Mouse (Mus musculus) heart, embryonic 14.5 days (tissue): ENCODE measurements at regions not wholly inside any gene's neighbourhood (a gene's known extent, or its start where the extent isn't known, plus 50 kb on each side); places are given as distances from the start of the nearest gene placed in this dataset.
A peak's percentile ranks its signal among the peaks of the same experiment; 100 is the strongest.

Source experiments
- ATAC-seq: fragments of 200-750 bp; cut with Nextera tagmentation; 2 replicates; pipeline ENCODE4 v1.8.0; 2017; ENCODE audit warnings: low read depth, moderate TSS enrichment; ENCODE audit not compliant: insufficient number of reproducible peaks, insufficient read depth, low FRiP score
- H3K27ac ChIP-seq, 2 experiments: fragments of 200-500 bp in 1 of 2; fragments of 300-500 bp in 1 of 2; sonication (generic) in 1 of 2; replicated peaks in 1 of 2; 2 replicates each; pipeline ENCODE4 v1.5.1; 2012 to 2014; ENCODE audit warnings: low read depth in 2 of 2, low read length in 2 of 2, control low read depth in 1 of 2, mild to moderate bottlenecking in 1 of 2, mixed read lengths in 1 of 2; ENCODE audit not compliant: control insufficient read depth in 1 of 2, insufficient read depth in 1 of 2
- H3K27me3 ChIP-seq: fragments of 300-500 bp; sonication (generic); 2 replicates; pipeline ENCODE4 v1.6.1; 2014; ENCODE audit warnings: mild to moderate bottlenecking, low read length, control low read depth; ENCODE audit not compliant: control insufficient read depth, insufficient read depth
- H3K36me3 ChIP-seq: fragments of 300-500 bp; sonication (generic); 2 replicates; pipeline ENCODE4 v1.6.1; 2014; ENCODE audit warnings: mild to moderate bottlenecking, control low read depth, low read length, mixed read lengths; ENCODE audit not compliant: control insufficient read depth, insufficient read depth
- H3K4me1 ChIP-seq, 2 experiments: fragments of 200-500 bp in 1 of 2; fragments of 300-500 bp in 1 of 2; sonication (generic) in 1 of 2; 2 replicates each; pipeline ENCODE4 v1.6.1; 2012 to 2014; ENCODE audit warnings: low read length in 2 of 2, control low read depth in 1 of 2, mixed read lengths in 1 of 2; ENCODE audit not compliant: control insufficient read depth in 2 of 2, insufficient read depth in 2 of 2
- H3K4me2 ChIP-seq: fragments of 300-500 bp; sonication (generic); 2 replicates; pipeline ENCODE4 v1.6.1; 2014; ENCODE audit warnings: mild to moderate bottlenecking, low read length
- H3K4me3 ChIP-seq, 2 experiments: fragments of 200-500 bp in 1 of 2; fragments of 300-500 bp in 1 of 2; sonication (generic) in 1 of 2; 2 replicates each; pipeline ENCODE4 v1.5.1; 2012 to 2014; ENCODE audit warnings: low read length in 2 of 2, mild to moderate bottlenecking in 2 of 2, control low read depth in 1 of 2, low read depth in 1 of 2, moderate library complexity in 1 of 2; ENCODE audit not compliant: control insufficient read depth in 1 of 2, insufficient read depth in 1 of 2
- H3K9ac ChIP-seq: fragments of 300-500 bp; sonication (generic); 2 replicates; pipeline ENCODE4 v1.6.1; 2014; ENCODE audit warnings: mild to moderate bottlenecking, low read length
- H3K9me3 ChIP-seq: fragments of 300-500 bp; sonication (generic); 2 replicates; pipeline ENCODE4 v1.6.1; 2016; ENCODE audit warnings: low read length, control low read depth; ENCODE audit not compliant: control insufficient read depth
- WGBS: fragments of 180-500 bp; shearing (Covaris S2); extraction: QIAGEN DNeasy Blood & Tissue Kit; methylation state at CpG from one replicate; pipeline ENCODE4 v1.1.7; 2014; 5-methylcytosine and 5-hydroxymethylcytosine counted together

DNA sequence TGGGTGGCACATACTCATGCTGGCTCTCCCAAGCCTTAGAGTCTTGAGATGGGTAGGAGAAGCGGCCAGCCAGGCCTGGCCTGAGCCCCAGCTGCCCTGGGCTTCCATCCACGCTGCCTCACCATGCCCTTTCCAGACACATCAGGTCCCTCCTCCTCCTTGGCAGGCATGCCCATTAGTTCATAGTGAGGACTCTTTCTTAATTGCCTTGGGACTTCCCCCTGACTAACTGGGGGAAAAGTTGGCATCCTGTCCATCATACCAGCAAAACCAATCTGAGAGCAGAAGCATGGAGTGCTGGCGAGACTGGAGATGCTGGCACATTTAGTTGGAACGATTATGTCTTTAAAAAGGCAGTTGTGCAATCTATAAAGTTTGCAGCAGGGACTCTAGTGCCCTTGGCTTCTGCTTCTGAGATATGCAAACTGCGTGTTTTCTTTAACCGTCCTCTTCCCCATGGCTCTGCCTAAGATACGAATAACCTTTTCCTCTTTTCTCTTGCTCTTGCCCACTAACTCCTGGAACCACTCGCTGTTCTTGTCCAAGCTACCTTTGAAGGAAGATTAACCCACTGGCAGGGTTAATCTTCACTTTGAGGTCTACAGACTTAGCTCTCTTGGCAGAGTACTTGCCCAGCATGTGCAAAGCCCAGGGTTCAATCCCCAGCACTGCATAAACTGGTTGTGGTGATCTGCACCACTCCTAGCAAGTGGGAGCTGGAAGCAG is 62.2 kb upstream of the Tle3 start:
- Histone ChIP-seq H3K4me3 (no peak overlapping the region), H3K36me3 (no peaks in the 10 kb centered on the region), H3K4me1 (peaks cover 5 to 7% of the 10 kb centered on the region in 2 experiments; a peak in 3 of 4 replicates), H3K9ac (no peak overlapping the region), H3K27ac (no peak overlapping the region), H3K27me3 (peaks cover 92% of the 10 kb centered on the region), H3K4me2 (no peak overlapping the region), H3K9me3 (no peaks in the 10 kb centered on the region)
- whole genome bisulfite sequencing, result 82% methylated on average over 8 of the region's 8 CpGs
- no peak for ATAC-seq

GRCm38 (mm10) chr9:61310574-61310973 is 61.6 kb upstream of the Tle3 start:
- Histone ChIP-seq H3K4me3 (no peak overlapping the region), H3K27me3 (peaks cover 92% of the 10 kb centered on the region), H3K4me2 (no peak overlapping the region), H3K4me1 (peaks cover 11 to 13% of the 10 kb centered on the region in 2 experiments; a peak in 3 of 4 replicates), H3K9ac (no peak overlapping the region), H3K27ac (no peak overlapping the region), H3K36me3 (no peaks in the 10 kb centered on the region), H3K9me3 (no peaks in the 10 kb centered on the region)
- ATAC-seq, result no peak
- WGBS, result 34% methylated on average over 5 of the region's 5 CpGs

DNA sequence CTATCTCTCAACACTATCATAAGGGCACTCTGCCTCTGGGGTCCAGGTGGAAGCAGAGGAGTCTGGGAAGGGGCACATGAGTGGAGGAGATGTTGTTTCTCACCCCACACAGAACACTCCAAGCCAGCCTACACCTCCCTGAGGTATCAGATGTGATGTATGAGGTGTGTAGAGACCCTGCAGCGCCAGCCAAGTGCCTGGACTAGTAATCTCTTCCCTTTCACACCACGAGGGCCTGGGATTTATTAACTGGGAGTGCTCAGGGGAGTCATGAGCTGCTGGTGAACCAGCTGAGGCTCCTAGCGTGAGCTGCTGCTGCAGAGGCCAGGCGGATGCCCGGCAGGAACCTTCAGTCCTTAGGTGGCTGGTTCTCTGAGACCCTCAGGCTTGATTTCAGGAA is 60.6 kb upstream of the Tle3 start:
- Histone ChIP-seq H3K27me3 (peaks cover 92% of the 10 kb centered on the region), H3K4me3 (no peak overlapping the region), H3K4me2 (no peak overlapping the region), H3K36me3 (no peaks in the 10 kb centered on the region), H3K9me3 (no peaks in the 10 kb centered on the region), H3K27ac (no peak overlapping the region), H3K4me1 (peaks cover 17 to 20% of the 10 kb centered on the region in 2 experiments; a peak in 3 of 4 replicates), H3K9ac (no peak overlapping the region)
- ATAC-seq, result no peak
- WGBS, result 35% methylated on average over 5 of the region's 5 CpGs

GRCm38 (mm10) chr9:61314630-61315179 is 57.5 kb upstream of the Tle3 start:
- no peak for ATAC-seq
- no peak overlapping the region for H3K9ac ChIP-seq
- no peak overlapping the region for H3K4me3 ChIP-seq
- WGBS, result 51% methylated on average over 6 of the region's 6 CpGs
- H3K4me2 ChIP-seq, result no peak overlapping the region
- no peaks in the 10 kb centered on the region for H3K36me3 ChIP-seq
- H3K4me1 ChIP-seq, result peaks cover 17 to 20% of the 10 kb centered on the region in 2 experiments; a peak in 3 of 4 replicates
- peaks cover 100% of the 10 kb centered on the region for H3K27me3 ChIP-seq
- 0 out of 4 replicates have a peak overlapping the region, but pooled peaks of 1 of the 2 experiments have one; percentile 41 for H3K27ac ChIP-seq
- no peaks in the 10 kb centered on the region for H3K9me3 ChIP-seq

DNA sequence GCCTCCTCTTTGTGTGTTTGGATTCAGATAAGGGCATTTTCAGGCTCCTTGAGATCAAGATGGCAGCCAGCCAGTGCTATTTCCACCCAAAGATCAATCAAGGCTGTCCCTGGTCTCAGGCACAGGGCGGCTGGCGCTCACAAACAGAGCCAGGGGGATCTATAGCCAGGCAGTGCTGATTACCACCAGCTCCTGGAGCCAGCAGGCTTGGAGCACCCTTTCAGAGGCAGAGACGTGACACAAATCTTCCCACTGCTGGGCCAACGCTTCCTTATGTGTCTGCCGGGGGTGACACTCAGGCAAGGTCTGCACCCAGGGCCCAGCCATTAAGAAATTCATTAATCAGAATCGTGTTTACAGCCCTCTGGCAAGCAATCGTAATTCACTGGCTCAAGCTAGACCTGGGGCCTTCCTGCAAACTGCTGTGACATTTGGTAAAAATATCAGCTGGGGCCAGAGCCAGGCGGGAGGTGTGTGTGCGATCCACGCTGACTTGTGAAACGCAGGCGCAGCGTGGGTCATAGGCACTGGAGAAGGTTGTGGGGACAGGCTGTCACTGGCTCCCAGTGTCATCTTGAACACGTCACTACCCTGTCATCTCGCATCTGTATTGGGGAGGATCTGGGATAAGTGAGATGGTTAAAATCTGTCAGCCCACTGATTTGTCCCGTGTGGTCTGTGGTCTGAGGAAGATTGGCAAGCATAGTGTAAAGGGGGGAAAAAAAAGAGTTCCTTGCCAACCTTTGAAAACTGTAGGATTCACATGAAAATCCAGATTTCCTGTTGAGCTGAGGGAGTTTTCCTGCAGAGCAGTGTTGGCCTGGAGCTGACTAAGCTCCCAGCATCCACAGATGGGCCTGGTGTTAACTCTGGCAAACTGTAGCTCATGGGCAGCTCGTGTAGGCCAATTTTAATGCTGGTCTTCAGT is 56.5 kb upstream of the Tle3 start:
- no peaks in the 10 kb centered on the region for H3K36me3 ChIP-seq
- ATAC-seq, result peak; percentile 48
- H3K4me2 ChIP-seq, result no peak overlapping the region
- peaks cover 17 to 18% of the 10 kb centered on the region in 2 experiments; a peak in 3 of 4 replicates for H3K4me1 ChIP-seq
- H3K4me3 ChIP-seq, result no peak overlapping the region
- H3K9me3 ChIP-seq, result no peaks in the 10 kb centered on the region
- H3K27ac ChIP-seq, result peak overlapping the region; percentile 21 to 41; a peak in 2 of 4 replicates
- WGBS, result 22% methylated on average over 17 of the region's 17 CpGs
- H3K27me3 ChIP-seq, result peaks cover 100% of the 10 kb centered on the region
- no peak overlapping the region for H3K9ac ChIP-seq

DNA sequence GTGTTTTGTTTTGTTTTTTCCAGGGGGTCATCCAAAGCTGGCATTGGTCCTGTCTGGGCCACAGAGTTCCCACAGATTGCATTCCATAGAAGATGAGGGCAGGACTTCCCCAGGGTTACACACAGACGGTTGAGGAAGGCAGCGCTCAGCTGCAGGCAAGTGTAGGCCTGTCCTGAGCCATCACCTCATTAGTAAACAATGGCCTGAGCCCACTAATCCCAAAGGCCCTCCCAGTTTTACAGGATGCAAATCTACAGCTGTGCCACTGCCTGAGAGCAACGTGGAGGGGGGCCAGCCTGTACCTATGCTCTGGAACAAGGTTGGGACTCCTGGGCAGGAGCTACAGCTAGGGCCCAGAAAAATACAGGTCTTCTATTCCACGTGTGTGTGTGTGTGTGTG is 55.7 kb upstream of the Tle3 start:
- no peaks in the 10 kb centered on the region for H3K9me3 ChIP-seq
- no peak overlapping the region for H3K27ac ChIP-seq
- H3K4me3 ChIP-seq, result no peak overlapping the region
- ATAC-seq, result no peak
- no peak overlapping the region for H3K9ac ChIP-seq
- H3K36me3 ChIP-seq, result no peaks in the 10 kb centered on the region
- H3K4me1 ChIP-seq, result peaks cover 14 to 18% of the 10 kb centered on the region in 2 experiments
- H3K27me3 ChIP-seq, result peaks cover 100% of the 10 kb centered on the region
- 40% methylated on average over 4 of the region's 4 CpGs for WGBS
- H3K4me2 ChIP-seq, result no peak overlapping the region

DNA sequence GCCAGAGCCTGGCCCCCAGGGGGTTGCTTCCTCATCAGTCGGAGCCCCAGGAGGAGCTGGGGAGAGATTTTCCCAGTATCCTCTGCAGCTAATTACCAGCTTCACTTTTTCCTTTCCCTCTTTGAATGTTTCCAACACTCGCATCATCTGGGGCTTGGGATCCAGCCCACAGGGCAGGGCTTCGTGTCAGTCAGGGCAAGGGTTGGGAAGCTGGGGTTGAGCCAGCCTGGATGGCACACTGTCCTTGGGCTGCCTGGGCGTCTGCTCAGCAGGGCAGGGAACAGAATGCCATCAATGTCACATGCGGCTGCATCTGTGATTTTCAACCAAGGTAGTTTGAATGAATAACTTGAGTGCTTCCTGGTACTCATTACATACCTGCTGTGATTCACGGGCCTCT is 52.4 kb upstream of the Tle3 start:
- H3K4me3 ChIP-seq, result no peak overlapping the region
- no peaks in the 10 kb centered on the region for H3K9me3 ChIP-seq
- ATAC-seq, result no peak
- no peak overlapping the region for H3K9ac ChIP-seq
- peaks cover 100% of the 10 kb centered on the region for H3K27me3 ChIP-seq
- H3K27ac ChIP-seq, result no peak overlapping the region
- 61% methylated on average over 6 of the region's 6 CpGs for WGBS
- H3K4me1 ChIP-seq, result peaks cover 21 to 27% of the 10 kb centered on the region in 2 experiments
- no peaks in the 10 kb centered on the region for H3K36me3 ChIP-seq
- no peak overlapping the region for H3K4me2 ChIP-seq
